Comparison of ENCODE assay signal across 8 mouse cellular contexts in the genomic region with DNA sequence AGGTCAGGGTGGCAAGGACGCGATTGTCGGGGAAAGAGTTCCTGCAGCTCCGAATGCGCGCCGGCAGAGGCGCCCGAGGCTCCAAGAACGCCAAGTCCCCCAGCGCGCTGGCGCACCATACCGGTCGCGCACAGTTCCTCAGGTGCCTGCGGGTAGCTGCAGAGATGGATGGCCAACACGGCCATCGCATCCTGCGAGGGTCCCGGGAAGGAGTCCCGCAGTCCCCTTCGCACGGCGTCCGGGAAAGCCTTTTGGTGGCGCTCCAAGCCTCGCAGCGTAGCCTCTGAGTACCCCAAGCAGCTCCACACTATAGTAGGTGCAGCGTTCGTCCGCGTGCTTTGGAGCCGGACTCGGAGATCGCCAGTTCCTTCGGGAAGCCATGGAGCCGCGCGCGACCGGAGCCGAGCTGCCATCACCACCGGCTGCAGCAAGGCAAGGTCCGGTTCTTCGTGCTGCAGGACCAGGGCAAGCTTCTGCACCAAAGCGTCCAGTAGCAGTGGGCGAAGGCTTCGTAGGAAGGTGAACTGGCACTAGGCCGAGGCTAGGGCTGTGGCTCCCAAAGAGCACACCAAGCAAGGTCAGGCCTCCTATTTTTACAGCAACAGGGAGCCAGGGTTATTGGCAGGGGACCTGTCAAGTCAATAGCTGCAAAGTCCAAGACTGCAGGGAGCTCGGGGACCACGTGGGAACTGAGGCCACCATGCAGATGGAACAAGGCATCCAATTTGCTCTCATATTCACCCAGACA. TPM values are rescaled to one million over a fixed set of nuclear protein-coding genes. Genes with fewer than 3 reads are reported as not detected.
DNase-seq lines count a peak whose midpoint lies in the region; ATAC-seq and TF ChIP-seq lines count a peak whose summit lies in the region.

No protein-coding gene starts in this region.

- H3K27me3 ChIP-seq in embryonic facial prominence, embryonic 11.5 days (ENCODE audit: control insufficient read depth, insufficient read depth, low read length) = peaks cover 13% of the 10 kb centered on the region
- peaks cover 50% of the 10 kb centered on the region for H3K27me3 ChIP-seq in hindbrain, embryonic 10.5 days (ENCODE audit: insufficient read depth, poor library complexity, severe bottlenecking)
- peaks cover 20% of the 10 kb centered on the region for H3K27me3 ChIP-seq in limb, embryonic 11.5 days (ENCODE audit: control insufficient read depth, insufficient read depth, low read length)
- no peaks in the 10 kb centered on the region for H3K27me3 ChIP-seq in midbrain, postnatal 0 days (ENCODE audit: insufficient read depth, low read length)

- peak overlapping the region; percentile 48 for H3K9ac ChIP-seq in embryonic facial prominence, embryonic 11.5 days (replicated peaks; ENCODE audit: low read length)
- H3K9ac ChIP-seq in limb, embryonic 11.5 days (ENCODE audit: low read length) = peak overlapping the region; percentile 49; the same call in 1 of the 2 replicates
- H3K9ac ChIP-seq in midbrain, postnatal 0 days (replicated peaks; ENCODE audit: low read length, poor library complexity, severe bottlenecking) = peak overlapping the region; percentile 63

- no peak for ATAC-seq in embryonic facial prominence, embryonic 11.5 days (replicated peaks; ENCODE audit: insufficient number of reproducible peaks, low FRiP score, low TSS enrichment, low read depth)
- ATAC-seq in limb, embryonic 11.5 days (ENCODE audit: insufficient number of reproducible peaks, low FRiP score, low TSS enrichment, low read depth) = no peak
- ATAC-seq in midbrain, postnatal 0 days (ENCODE audit: low FRiP score) = no peak

- H3K4me3 ChIP-seq in embryonic facial prominence, embryonic 11.5 days (ENCODE audit: low read depth, low read length) = peak overlapping the region; percentile 29
- peak overlapping the region; percentile 49 for H3K4me3 ChIP-seq in hindbrain, embryonic 10.5 days
- peak overlapping the region; percentile 33 for H3K4me3 ChIP-seq in limb, embryonic 11.5 days (ENCODE audit: low read depth, low read length)
- H3K4me3 ChIP-seq in midbrain, postnatal 0 days (ENCODE audit: low read depth, low read length) = peak overlapping the region; percentile 41

- no peaks in the 10 kb centered on the region; the same call in none of the 2 replicates for H3K4me1 ChIP-seq in embryonic facial prominence, embryonic 11.5 days (ENCODE audit: control insufficient read depth, insufficient read depth, low read length)
- peaks cover 15% of the 10 kb centered on the region for H3K4me1 ChIP-seq in hindbrain, embryonic 10.5 days (replicated peaks)
- no peaks in the 10 kb centered on the region for H3K4me1 ChIP-seq in limb, embryonic 11.5 days (ENCODE audit: control insufficient read depth, insufficient read depth, low read length)
- H3K4me1 ChIP-seq in midbrain, postnatal 0 days (ENCODE audit: insufficient read depth, low read length) = no peaks in the 10 kb centered on the region; the same call in 1 of the 2 replicates

- TF ChIP-seq CTCF in midbrain, postnatal 0 days (IDR thresholded peaks at IDR 0.05) = peak; percentile 71

- DNase-seq in adrenal gland, postnatal 14 days = peak; percentile 69
- no peak for DNase-seq in adrenal gland, adult 8-10 months
- DNase-seq in CD4-positive helper T cell, adult 2 months (ENCODE audit: low read depth, low spot score) = peak; percentile 42
- DNase-seq in embryonic facial prominence, embryonic 11.5 days (ENCODE audit: low spot score) = peak; percentile 81
- DNase-seq in hindbrain, embryonic 10.5 days (ENCODE audit: low spot score) = peak; percentile 68
- DNase-seq in limb, embryonic 11.5 days (ENCODE audit: low spot score) = peak; percentile 79
- peak; percentile 76 for DNase-seq in midbrain, postnatal 0 days (ENCODE audit: low spot score)
- DNase-seq in thymus, postnatal 36 days = peak; percentile 17 to 19

- no peak overlapping the region for H3K27ac ChIP-seq in embryonic facial prominence, embryonic 11.5 days (replicated peaks; ENCODE audit: low read depth, low read length)
- peak overlapping the region; percentile 13; the same call in 1 of the 2 replicates for H3K27ac ChIP-seq in hindbrain, embryonic 10.5 days
- no peak overlapping the region for H3K27ac ChIP-seq in limb, embryonic 11.5 days (replicated peaks; ENCODE audit: low read depth, low read length)
- peak overlapping the region; percentile 51; the same call in 1 of the 2 replicates for H3K27ac ChIP-seq in midbrain, postnatal 0 days (ENCODE audit: low read depth, low read length)

- no peaks in the 10 kb centered on the region for H3K9me3 ChIP-seq in embryonic facial prominence, embryonic 11.5 days (replicated peaks; ENCODE audit: control insufficient read depth, low read length)
- no peaks in the 10 kb centered on the region for H3K9me3 ChIP-seq in hindbrain, embryonic 10.5 days
- no peaks in the 10 kb centered on the region for H3K9me3 ChIP-seq in limb, embryonic 11.5 days (ENCODE audit: control insufficient read depth, low read length)
- H3K9me3 ChIP-seq in midbrain, postnatal 0 days (ENCODE audit: low read length) = no peaks in the 10 kb centered on the region

- WGBS in embryonic facial prominence, embryonic 11.5 days = 7% methylated on average over 52 of the region's 52 CpGs
- WGBS in hindbrain, embryonic 10.5 days = 8% methylated on average over 52 of the region's 52 CpGs
- WGBS in limb, embryonic 11.5 days = 9% methylated on average over 52 of the region's 52 CpGs
- 7% methylated on average over 51 of the region's 52 CpGs for WGBS in midbrain, postnatal 0 days

- H3K36me3 ChIP-seq in embryonic facial prominence, embryonic 11.5 days (replicated peaks; ENCODE audit: control insufficient read depth, insufficient read depth, low read depth, low read length) = no peaks in the 10 kb centered on the region
- no peaks in the 10 kb centered on the region for H3K36me3 ChIP-seq in hindbrain, embryonic 10.5 days
- no peaks in the 10 kb centered on the region; the same call in 1 of the 2 replicates for H3K36me3 ChIP-seq in limb, embryonic 11.5 days (ENCODE audit: control insufficient read depth, insufficient read depth, low read length)
- no peaks in the 10 kb centered on the region for H3K36me3 ChIP-seq in midbrain, postnatal 0 days (ENCODE audit: insufficient read depth, low read length)

- H3K4me2 ChIP-seq in embryonic facial prominence, embryonic 11.5 days (ENCODE audit: low read depth, low read length) = peak overlapping the region; percentile 78
- peak overlapping the region; percentile 83 for H3K4me2 ChIP-seq in limb, embryonic 11.5 days (ENCODE audit: low read depth, severe bottlenecking)
- H3K4me2 ChIP-seq in midbrain, postnatal 0 days (ENCODE audit: low read depth, low read length, poor library complexity, severe bottlenecking) = peak overlapping the region; percentile 71

RNA-seq across cellular contexts. Expression of gene Dnajc7, which starts 20.4 kb away (rescaled TPM):
- 217 and 264 TPM in 2 replicates for total RNA-seq in adrenal gland, postnatal 14 days (2021)
- total RNA-seq in adrenal gland, adult 8-10 months (2022) = 100 to 1,000 TPM; 204 to 279 (median 249) TPM
- polyA plus RNA-seq in embryonic facial prominence, embryonic 11.5 days (2014; fragmentation: Nextera tagmentation; extraction: Ambion mirVana) = 80.0 and 83.9 TPM in 2 replicates
- 219 and 260 TPM in 2 replicates for polyA plus RNA-seq in hindbrain, embryonic 10.5 days (2016; fragmentation: Nextera tagmentation; extraction: Ambion mirVana)
- 69.9 and 98.4 TPM in 2 replicates for polyA plus RNA-seq in limb, embryonic 11.5 days (2014; fragmentation: Nextera tagmentation; extraction: Ambion mirVana)
- 67.1 and 75.9 TPM in 2 replicates for total RNA-seq in midbrain, postnatal 0 days (2014; rRNA removed)
- polyA plus RNA-seq in midbrain, postnatal 0 days (2015; fragmentation: Nextera tagmentation; extraction: Ambion mirVana) = 228 and 234 TPM in 2 replicates

RNA-seq across cellular contexts. Expression of gene Nkiras2, which starts 21.3 kb away (rescaled TPM):
- 41.1 and 44.4 TPM in 2 replicates for total RNA-seq in adrenal gland, postnatal 14 days (2021)
- total RNA-seq in adrenal gland, adult 8-10 months (2022) = 10 to 100 TPM; 34.3 to 37.3 (median 36.7) TPM
- 79.5 and 93.0 TPM in 2 replicates for polyA plus RNA-seq in embryonic facial prominence, embryonic 11.5 days (2014; fragmentation: Nextera tagmentation; extraction: Ambion mirVana)
- 95.9 and 119 TPM in 2 replicates for polyA plus RNA-seq in hindbrain, embryonic 10.5 days (2016; fragmentation: Nextera tagmentation; extraction: Ambion mirVana)
- polyA plus RNA-seq in limb, embryonic 11.5 days (2014; fragmentation: Nextera tagmentation; extraction: Ambion mirVana) = 80.9 and 90.2 TPM in 2 replicates
- total RNA-seq in midbrain, postnatal 0 days (2014; rRNA removed) = 106 and 125 TPM in 2 replicates
- polyA plus RNA-seq in midbrain, postnatal 0 days (2015; fragmentation: Nextera tagmentation; extraction: Ambion mirVana) = 80.9 and 89.3 TPM in 2 replicates

RNA-seq across cellular contexts. Expression of gene Zfp385c, which starts 51.9 kb away (rescaled TPM):
- 0.19 TPM in 1 of 2 replicates, not detected in the other for total RNA-seq in adrenal gland, postnatal 14 days (2021)
- 1 to 10 TPM in 1 of 4 experiments, under 1 TPM in 3; 0.29 to 3.4 (median 0.66) TPM for total RNA-seq in adrenal gland, adult 8-10 months (2022)
- 0.53 and 1.2 TPM in 2 replicates for polyA plus RNA-seq in embryonic facial prominence, embryonic 11.5 days (2014; fragmentation: Nextera tagmentation; extraction: Ambion mirVana)
- polyA plus RNA-seq in hindbrain, embryonic 10.5 days (2016; fragmentation: Nextera tagmentation; extraction: Ambion mirVana) = 0.26 and 0.68 TPM in 2 replicates
- polyA plus RNA-seq in limb, embryonic 11.5 days (2014; fragmentation: Nextera tagmentation; extraction: Ambion mirVana) = 0.19 and 0.57 TPM in 2 replicates
- total RNA-seq in midbrain, postnatal 0 days (2014; rRNA removed) = 0.66 and 2.5 TPM in 2 replicates
- polyA plus RNA-seq in midbrain, postnatal 0 days (2015; fragmentation: Nextera tagmentation; extraction: Ambion mirVana) = 0.53 and 0.98 TPM in 2 replicates

Comparison
In these comparisons a context has a peak if more than half of its experiments do, and no peak if none do; other contexts are left out.
1. H3K27ac ChIP-seq: peak in hindbrain, embryonic 10.5 days (single experiment) and midbrain, postnatal 0 days (single experiment); none in embryonic facial prominence, embryonic 11.5 days (single experiment) and limb, embryonic 11.5 days (single experiment).
2. Peak in every context shown above with its lines, with median percentiles within 50 percentile points of each other: H3K4me2 ChIP-seq, H3K4me3 ChIP-seq and H3K9ac ChIP-seq.